Mouse (Mus musculus) erythroid progenitor cell, adult 5-6 weeks (primary cell): Measurements from ENCODE around the gene Bbx. TPM values are rescaled to one million over a fixed set of nuclear protein-coding genes. Genes with fewer than 3 reads are reported as not detected.

Source experiments
- ATAC-seq: replicated peaks from 2 replicates; pipeline ENCODE4 v1.8.0; 2016; ENCODE audit warnings: moderate number of reproducible peaks, mild to moderate bottlenecking, moderate TSS enrichment, inconsistent platforms; ENCODE audit not compliant: poor library complexity, low FRiP score, severe bottlenecking
- total RNA-seq, 2 experiments: library from RNA; stranded (forward) in 1 of 2; stranded (reverse) in 1 of 2; fragments of 150-400 nt in 1 of 2; fragments of 186-747, 209-891 nt in 1 of 2; gene quantifications; 2 replicates each; pipeline versions ENCODE4 v1.2.3 to v1.2.4; 2015 to 2017; ENCODE audit warnings: low replicate concordance in 2 of 2

The Bbx gene
- total RNA-seq, 2 experiments from 2014 or later: 5.9 to 13.0 TPM

GRCm38 (mm10) chr16:50402851-50403250, 29.3 kb downstream of the Bbx start:
- ATAC-seq: no peak

GRCm38 (mm10) chr16:50399775-50400174, 32.4 kb downstream of the Bbx start:
- no peak for ATAC-seq

- ATAC-seq: no peak
Observed at GRCm38 (mm10) chr16:50398564-50398963, 33.6 kb downstream of the Bbx start.

- ATAC-seq: no peak
Observed at GRCm38 (mm10) chr16:50395928-50396612, 36.1 kb downstream of the Bbx start.

- ATAC-seq: no peak
Observed at GRCm38 (mm10) chr16:50388499-50388898, 43.7 kb downstream of the Bbx start.

GRCm38 (mm10) chr16:50383541-50383940, 48.6 kb downstream of the Bbx start:
- ATAC-seq: no peak

- no peak for ATAC-seq
Observed at GRCm38 (mm10) chr16:50381351-50381746, 50.8 kb downstream of the Bbx start.

- ATAC-seq: no peak
Observed at GRCm38 (mm10) chr16:50380682-50381350, 51.4 kb downstream of the Bbx start.

- no peak for ATAC-seq
Observed at GRCm38 (mm10) chr16:50380232-50380631, 52.0 kb downstream of the Bbx start.

GRCm38 (mm10) chr16:50374611-50375010, 57.6 kb downstream of the Bbx start:
- no peak for ATAC-seq

- no peak for ATAC-seq
Observed at GRCm38 (mm10) chr16:50373685-50374084, 58.5 kb downstream of the Bbx start.

GRCm38 (mm10) chr16:50372543-50372942, 59.6 kb downstream of the Bbx start:
- ATAC-seq: no peak

- ATAC-seq: no peak
Observed at GRCm38 (mm10) chr16:50371460-50371859, 60.7 kb downstream of the Bbx start.

GRCm38 (mm10) chr16:50370423-50370822, 61.8 kb downstream of the Bbx start:
- ATAC-seq: no peak

- no peak for ATAC-seq
Observed at GRCm38 (mm10) chr16:50366556-50366955, 65.6 kb downstream of the Bbx start.

- ATAC-seq: no peak
Observed at GRCm38 (mm10) chr16:50364189-50365059, 67.8 kb downstream of the Bbx start.

GRCm38 (mm10) chr16:50363443-50364188, 68.6 kb downstream of the Bbx start:
- ATAC-seq: no peak

GRCm38 (mm10) chr16:50360631-50361030, 71.6 kb downstream of the Bbx start:
- no peak for ATAC-seq

GRCm38 (mm10) chr16:50329684-50330083, 102.5 kb downstream of the Bbx start:
- ATAC-seq: no peak

- no peak for ATAC-seq
Observed at GRCm38 (mm10) chr16:50324746-50325145, 107.4 kb downstream of the Bbx start.
